Mouse (Mus musculus) liver, postnatal 0 days (tissue): ENCODE data around the gene Baiap2l2.

ENCODE experiments used
- CTCF ChIP-seq: sonication (generic); IDR thresholded peaks from 2 replicates; pipeline ENCODE4 v1.5.1; 2016; ENCODE audit warnings: antibody characterized with exemption, low read depth
- EP300 ChIP-seq: IDR thresholded peaks from 2 replicates; pipeline ENCODE4 v1.6.1; 2016; ENCODE audit warnings: antibody characterized with exemption, low read depth, mild to moderate bottlenecking

GRCm38 (mm10) chr15:79262786-79263309 lies 22.5 kb downstream of the Baiap2l2 start:
- TF ChIP-seq CTCF, result no peak
- no peak for TF ChIP-seq EP300
